Mouse (Mus musculus) 3T3-L1 (cell line): ENCODE measurements at regions not wholly inside any gene's neighbourhood (a gene's known extent, or its start where the extent isn't known, plus 50 kb on each side); places are given as distances from the start of the nearest gene placed in this dataset.

Experiments used
- DNase-seq: peaks from one replicate; pipeline ENCODE4 v3.0.0-alpha.2; 2015; ENCODE audit warnings: low read depth, low spot score

DNA sequence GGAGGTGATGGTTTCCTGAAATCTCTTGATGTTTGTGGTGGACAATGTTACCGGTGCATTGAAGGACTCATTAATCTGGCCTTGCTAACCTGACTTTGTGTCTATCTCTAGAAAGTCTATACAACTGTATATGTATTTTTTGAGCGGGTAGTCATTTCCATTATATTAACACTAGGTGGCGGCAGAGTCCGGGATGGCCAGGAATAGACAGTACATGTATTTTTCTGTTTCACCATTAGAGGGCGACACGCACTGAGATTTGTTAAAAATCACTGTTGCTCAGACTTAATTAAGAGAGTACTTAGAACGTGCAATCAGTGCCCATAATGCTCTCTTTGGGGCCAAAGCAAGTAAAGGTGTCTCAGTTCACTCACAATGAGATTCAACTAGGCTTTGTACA, 146.1 kb upstream of the Il1rapl2 start:
- DNase-seq: peak; percentile 10
